Mouse (Mus musculus) lung, embryonic 16.5 days (tissue): ENCODE data around the gene Adamtsl1. TPM values are rescaled to one million over a fixed set of nuclear protein-coding genes. Genes with fewer than 3 reads are reported as not detected.

Experiments used
- ATAC-seq: fragments of 200-750 bp; cut with Nextera tagmentation; 2 replicates; pipeline ENCODE4 v1.8.0; 2017; ENCODE audit warnings: low read depth, mild to moderate bottlenecking, moderate library complexity
- H3K27ac ChIP-seq: fragments of 300-500 bp; sonication (generic); 2 replicates; pipeline ENCODE4 v1.5.1; 2014; ENCODE audit warnings: mild to moderate bottlenecking, control low read depth, low read length
- H3K27me3 ChIP-seq: fragments of 300-500 bp; sonication (generic); 2 replicates; pipeline ENCODE4 v1.6.1; 2014; ENCODE audit warnings: low read depth, low read length, mixed read lengths; ENCODE audit not compliant: control insufficient read depth, insufficient read depth
- H3K36me3 ChIP-seq: fragments of 300-500 bp; sonication (generic); 2 replicates; pipeline ENCODE4 v1.6.1; 2014; ENCODE audit warnings: low read length; ENCODE audit not compliant: control insufficient read depth, insufficient read depth
- H3K4me1 ChIP-seq: fragments of 300-500 bp; sonication (generic); replicated peaks from 2 replicates; pipeline ENCODE4 v1.6.1; 2014; ENCODE audit warnings: low read length, mixed read lengths; ENCODE audit not compliant: control insufficient read depth, insufficient read depth
- H3K4me2 ChIP-seq: fragments of 300-500 bp; sonication (generic); 2 replicates; pipeline ENCODE4 v1.6.1; 2014; ENCODE audit warnings: low read depth, low read length, control low read depth
- H3K4me3 ChIP-seq: fragments of 300-500 bp; sonication (generic); 2 replicates; pipeline ENCODE4 v1.5.1; 2014; ENCODE audit warnings: mild to moderate bottlenecking, low read length, control low read depth
- H3K9ac ChIP-seq: fragments of 300-500 bp; sonication (generic); 2 replicates; pipeline ENCODE4 v1.6.1; 2014; ENCODE audit warnings: low read length, control low read depth
- H3K9me3 ChIP-seq: fragments of 300-500 bp; sonication (generic); 2 replicates; pipeline ENCODE4 v1.6.1; 2016; ENCODE audit warnings: low read length; ENCODE audit not compliant: control insufficient read depth
- WGBS: fragments of 180-500 bp; shearing (Covaris S2); extraction: QIAGEN DNeasy Blood & Tissue Kit; methylation state at CpG from one replicate; pipeline ENCODE4 v1.1.7; 2014; 5-methylcytosine and 5-hydroxymethylcytosine counted together
- polyA plus RNA-seq: library from polyadenylated mRNA; unstranded; fragments of >200 nt; fragmentation: Nextera tagmentation; extraction: Ambion mirVana; gene quantifications from 2 replicates; pipeline ENCODE4 v1.2.1, GENCODE M21; 2015

The Adamtsl1 gene
- polyA plus RNA-seq, 1 experiment from 2014 or later = 16.9 TPM

GRCm38 (mm10) chr4:85529852-85530251 is 15.9 kb downstream of the Adamtsl1 start:
- Histone ChIP-seq H3K4me1 (no peaks in the 10 kb centered on the region), H3K9ac (no peak overlapping the region), H3K9me3 (no peaks in the 10 kb centered on the region), H3K36me3 (no peaks in the 10 kb centered on the region), H3K27me3 (no peaks in the 10 kb centered on the region), H3K27ac (no peak overlapping the region), H3K4me3 (no peak overlapping the region), H3K4me2 (no peak overlapping the region)
- 71% methylated on average over 1 of the region's 1 CpGs for WGBS
- no peak for ATAC-seq

GRCm38 (mm10) chr4:85539677-85540076 is 25.7 kb downstream of the Adamtsl1 start:
- WGBS = 51% methylated on average over 5 of the region's 5 CpGs
- H3K4me3 ChIP-seq = no peak overlapping the region
- no peak overlapping the region for H3K4me2 ChIP-seq
- H3K9me3 ChIP-seq = no peaks in the 10 kb centered on the region
- H3K4me1 ChIP-seq = no peaks in the 10 kb centered on the region
- H3K9ac ChIP-seq = no peak overlapping the region
- H3K36me3 ChIP-seq = no peaks in the 10 kb centered on the region
- no peak overlapping the region for H3K27ac ChIP-seq
- peak; percentile 76 for ATAC-seq
- H3K27me3 ChIP-seq = no peaks in the 10 kb centered on the region

- Histone ChIP-seq H3K9ac (no peak overlapping the region), H3K4me3 (no peak overlapping the region), H3K36me3 (no peaks in the 10 kb centered on the region), H3K4me1 (no peaks in the 10 kb centered on the region), H3K27ac (no peak overlapping the region), H3K9me3 (no peaks in the 10 kb centered on the region), H3K27me3 (no peaks in the 10 kb centered on the region), H3K4me2 (no peak overlapping the region)
- WGBS = 81% methylated on average over 4 of the region's 4 CpGs
- no peak for ATAC-seq
Observed at GRCm38 (mm10) chr4:85543221-85543620, 29.2 kb downstream of the Adamtsl1 start.

GRCm38 (mm10) chr4:85554696-85555095 is 40.7 kb downstream of the Adamtsl1 start:
- Histone ChIP-seq H3K9me3 (no peaks in the 10 kb centered on the region), H3K27me3 (no peaks in the 10 kb centered on the region), H3K4me1 (no peaks in the 10 kb centered on the region), H3K4me2 (no peak overlapping the region), H3K4me3 (no peak overlapping the region), H3K36me3 (no peaks in the 10 kb centered on the region), H3K27ac (no peak overlapping the region), H3K9ac (no peak overlapping the region)
- no peak for ATAC-seq
- 70% methylated on average over 3 of the region's 3 CpGs for WGBS

GRCm38 (mm10) chr4:85559753-85560152 is 45.8 kb downstream of the Adamtsl1 start:
- H3K4me2 ChIP-seq = no peak overlapping the region
- H3K4me1 ChIP-seq = no peaks in the 10 kb centered on the region
- no peaks in the 10 kb centered on the region for H3K27me3 ChIP-seq
- no peak overlapping the region for H3K27ac ChIP-seq
- no peaks in the 10 kb centered on the region for H3K36me3 ChIP-seq
- no peak overlapping the region for H3K9ac ChIP-seq
- H3K9me3 ChIP-seq = no peaks in the 10 kb centered on the region
- 49% methylated on average over 6 of the region's 6 CpGs for WGBS
- no peak for ATAC-seq
- no peak overlapping the region for H3K4me3 ChIP-seq

- WGBS = 88% methylated on average over 2 of the region's 2 CpGs
- ATAC-seq = no peak
- Histone ChIP-seq H3K9ac (no peak overlapping the region), H3K27ac (no peak overlapping the region), H3K27me3 (no peaks in the 10 kb centered on the region), H3K36me3 (no peaks in the 10 kb centered on the region), H3K4me3 (no peak overlapping the region), H3K4me1 (no peaks in the 10 kb centered on the region; the same call in 1 of the 2 replicates), H3K4me2 (no peak overlapping the region), H3K9me3 (no peaks in the 10 kb centered on the region)
Observed at GRCm38 (mm10) chr4:85585426-85585825, 71.5 kb downstream of the Adamtsl1 start.

GRCm38 (mm10) chr4:85588928-85589327 is 75.0 kb downstream of the Adamtsl1 start:
- H3K9ac ChIP-seq = no peak overlapping the region
- H3K9me3 ChIP-seq = no peaks in the 10 kb centered on the region
- 49% methylated on average over 4 of the region's 4 CpGs for WGBS
- H3K27me3 ChIP-seq = no peaks in the 10 kb centered on the region
- H3K4me3 ChIP-seq = no peak overlapping the region
- no peaks in the 10 kb centered on the region; the same call in 1 of the 2 replicates for H3K4me1 ChIP-seq
- peak; percentile 65; the same call in 1 of the 2 replicates for ATAC-seq
- H3K27ac ChIP-seq = no peak overlapping the region
- H3K4me2 ChIP-seq = no peak overlapping the region
- no peaks in the 10 kb centered on the region for H3K36me3 ChIP-seq

- peak; percentile 51; the same call in 1 of the 2 replicates for ATAC-seq
- Histone ChIP-seq H3K4me3 (no peak overlapping the region), H3K27ac (no peak overlapping the region), H3K9ac (no peak overlapping the region), H3K9me3 (no peaks in the 10 kb centered on the region), H3K4me1 (no peaks in the 10 kb centered on the region; the same call in 1 of the 2 replicates), H3K27me3 (no peaks in the 10 kb centered on the region), H3K36me3 (no peaks in the 10 kb centered on the region), H3K4me2 (no peak overlapping the region)
- WGBS = 58% methylated on average over 7 of the region's 7 CpGs
Observed at GRCm38 (mm10) chr4:85591037-85591436, 77.1 kb downstream of the Adamtsl1 start.

- H3K9ac ChIP-seq = no peak overlapping the region
- H3K9me3 ChIP-seq = no peaks in the 10 kb centered on the region
- no peak overlapping the region for H3K4me3 ChIP-seq
- no peaks in the 10 kb centered on the region for H3K4me1 ChIP-seq
- no peaks in the 10 kb centered on the region for H3K27me3 ChIP-seq
- H3K36me3 ChIP-seq = no peaks in the 10 kb centered on the region
- no peak overlapping the region for H3K27ac ChIP-seq
- H3K4me2 ChIP-seq = no peak overlapping the region
- no peak for ATAC-seq
Observed at GRCm38 (mm10) chr4:85594159-85594558, 80.2 kb downstream of the Adamtsl1 start.

- H3K4me1 ChIP-seq = no peaks in the 10 kb centered on the region
- no peaks in the 10 kb centered on the region for H3K27me3 ChIP-seq
- ATAC-seq = no peak
- no peak overlapping the region for H3K27ac ChIP-seq
- H3K9me3 ChIP-seq = no peaks in the 10 kb centered on the region
- H3K9ac ChIP-seq = no peak overlapping the region
- H3K4me3 ChIP-seq = no peak overlapping the region
- H3K4me2 ChIP-seq = no peak overlapping the region
- H3K36me3 ChIP-seq = no peaks in the 10 kb centered on the region
- WGBS = 79% methylated on average over 3 of the region's 3 CpGs
Observed at GRCm38 (mm10) chr4:85613331-85613730, 99.4 kb downstream of the Adamtsl1 start.
